Mouse (Mus musculus): ENCODE data around the gene Hk1. TPM values are rescaled to one million over a fixed set of nuclear protein-coding genes. Genes with fewer than 3 reads are reported as not detected.
"Not testable (repeated sequence)": the region's sequence is repeated elsewhere in the genome, so short reads cannot be mapped to it uniquely, and the experiment has no call there.

Hk1 gene
- total RNA-seq, 1 experiment from 2014 or later, result 155 TPM

- no peak for ATAC-seq (replicated peaks in 1 of 2; ENCODE audit: insufficient read depth in 1 of 2, low FRiP score in 2 of 2, low TSS enrichment in 1 of 2, low read depth in 1 of 2, poor library complexity in 2 of 2, severe bottlenecking in 2 of 2)
These were observed 49.9 kb downstream of the Hk1 start for GRCm38 (mm10) chr10:62329846-62330245.

- no peak for ATAC-seq (replicated peaks in 1 of 2; ENCODE audit: insufficient read depth in 1 of 2, low FRiP score in 2 of 2, low TSS enrichment in 1 of 2, low read depth in 1 of 2, poor library complexity in 2 of 2, severe bottlenecking in 2 of 2)
These were observed 50.8 kb downstream of the Hk1 start for GRCm38 (mm10) chr10:62328886-62329412.

GRCm38 (mm10) chr10:62327572-62328317 is 52.0 kb downstream of the Hk1 start:
- ATAC-seq (replicated peaks in 1 of 2; ENCODE audit: insufficient read depth in 1 of 2, low FRiP score in 2 of 2, low TSS enrichment in 1 of 2, low read depth in 1 of 2, poor library complexity in 2 of 2, severe bottlenecking in 2 of 2), result peak; percentile 83

DNA sequence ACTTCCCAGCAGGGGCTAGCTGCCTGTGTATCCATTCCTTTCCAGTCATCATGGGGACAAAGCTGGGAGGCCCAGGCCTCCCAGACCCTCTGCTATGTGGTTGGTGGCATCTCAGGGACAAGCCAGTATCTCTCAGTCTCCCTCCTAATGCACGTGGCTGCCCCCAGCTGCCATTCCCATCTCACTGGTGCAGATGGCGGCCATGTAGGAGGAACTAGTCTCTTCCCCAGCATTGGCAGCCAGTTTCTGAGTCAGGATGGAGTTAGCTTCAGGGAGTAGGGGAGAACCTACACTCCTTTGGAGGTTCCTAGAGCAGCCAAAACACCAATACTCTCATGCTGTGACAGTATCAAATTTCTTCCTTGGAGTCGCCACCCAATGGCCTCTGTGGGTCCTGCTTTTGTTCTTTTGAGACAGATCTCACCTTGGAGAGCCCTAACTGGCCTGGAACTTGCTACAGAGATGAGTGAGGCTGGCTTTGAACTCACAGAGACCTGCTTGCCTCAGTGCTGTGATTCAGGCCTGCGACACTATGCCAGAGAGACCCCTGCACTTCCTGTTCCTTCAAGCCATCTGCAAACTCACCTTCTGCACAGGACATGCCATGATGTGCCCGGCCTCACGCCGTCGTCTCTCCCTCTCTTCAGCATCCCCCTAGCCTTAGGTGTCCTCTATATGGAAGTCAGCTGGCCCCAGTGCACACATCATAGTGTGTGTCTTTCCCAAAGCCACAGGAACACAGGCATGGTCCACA is 52.7 kb downstream of the Hk1 start:
- 0 out of 4 replicates have a peak, but pooled peaks of 1 of the 2 experiments have one; percentile 13 for ATAC-seq (replicated peaks in 1 of 2; ENCODE audit: insufficient read depth in 1 of 2, low FRiP score in 2 of 2, low TSS enrichment in 1 of 2, low read depth in 1 of 2, poor library complexity in 2 of 2, severe bottlenecking in 2 of 2)

DNA sequence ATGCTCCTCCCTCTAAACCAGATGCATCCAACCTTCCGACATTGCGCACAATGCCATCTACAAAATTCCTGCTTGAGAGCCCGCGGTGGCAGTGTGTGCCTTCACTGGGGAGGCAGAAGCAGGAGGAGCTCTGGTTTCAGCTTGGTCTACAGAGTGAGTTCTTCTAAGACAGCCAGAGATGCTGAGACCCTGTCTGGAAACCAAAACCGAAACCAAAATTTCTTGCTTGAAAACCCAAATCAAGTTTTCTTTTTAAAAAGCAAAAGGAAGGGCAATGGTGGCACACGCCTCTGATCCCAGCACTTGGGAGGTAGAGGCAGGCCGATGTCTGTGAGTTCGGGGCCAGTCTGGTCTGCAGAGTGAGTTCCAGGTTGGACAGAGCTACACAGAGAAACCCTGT is 53.7 kb downstream of the Hk1 start:
- no peak for ATAC-seq (replicated peaks in 1 of 2; ENCODE audit: insufficient read depth in 1 of 2, low FRiP score in 2 of 2, low TSS enrichment in 1 of 2, low read depth in 1 of 2, poor library complexity in 2 of 2, severe bottlenecking in 2 of 2)

DNA sequence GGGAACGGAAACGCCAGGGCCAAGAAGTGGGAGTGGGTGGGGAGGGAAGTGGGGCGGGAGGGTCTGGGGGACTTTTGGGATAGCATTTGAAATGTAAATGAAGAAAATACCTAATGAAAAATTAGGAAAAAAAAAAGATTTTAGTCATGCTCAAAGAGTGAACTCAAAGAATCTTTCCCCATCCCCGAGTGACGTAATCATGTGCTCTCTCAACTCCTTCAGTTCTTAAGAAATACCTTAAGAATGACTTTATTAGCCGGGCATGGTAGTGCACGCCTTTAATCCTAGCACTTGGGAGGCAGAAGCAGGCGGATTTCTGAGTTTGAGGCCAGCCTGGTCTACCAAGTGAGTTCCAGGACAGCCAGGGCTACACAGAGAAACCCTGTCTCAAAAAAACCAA is 56.9 kb downstream of the Hk1 start:
- ATAC-seq (replicated peaks in 1 of 2; ENCODE audit: insufficient read depth in 1 of 2, low FRiP score in 2 of 2, low TSS enrichment in 1 of 2, low read depth in 1 of 2, poor library complexity in 2 of 2, severe bottlenecking in 2 of 2), result not testable (repeated sequence)

DNA sequence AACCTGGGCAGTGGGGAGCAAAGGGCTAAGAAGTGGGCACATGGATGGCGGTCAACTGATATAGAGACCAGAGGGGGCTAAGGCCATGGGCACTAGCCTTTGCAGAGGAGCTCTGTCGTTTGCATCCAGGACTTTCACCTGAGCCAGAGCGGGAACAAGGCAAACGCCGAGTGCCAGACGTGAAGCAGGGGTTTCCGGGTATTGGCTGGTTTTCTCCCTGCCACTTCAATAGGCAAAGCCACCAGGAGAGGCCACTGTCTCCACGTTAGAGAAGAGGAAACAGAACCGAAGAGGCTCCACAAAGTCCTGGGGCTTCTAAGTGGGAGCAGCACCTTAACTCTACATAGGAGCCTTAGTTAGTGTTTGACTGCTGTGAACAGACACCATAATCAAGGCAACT is 58.3 kb downstream of the Hk1 start:
- ATAC-seq (replicated peaks in 1 of 2; ENCODE audit: insufficient read depth in 1 of 2, low FRiP score in 2 of 2, low TSS enrichment in 1 of 2, low read depth in 1 of 2, poor library complexity in 2 of 2, severe bottlenecking in 2 of 2), result peak in 1 of 2 experiments; percentile 23; a peak in 1 of 4 replicates

GRCm38 (mm10) chr10:62320402-62320978 is 59.2 kb downstream of the Hk1 start:
- ATAC-seq (replicated peaks in 1 of 2; ENCODE audit: insufficient read depth in 1 of 2, low FRiP score in 2 of 2, low TSS enrichment in 1 of 2, low read depth in 1 of 2, poor library complexity in 2 of 2, severe bottlenecking in 2 of 2), result peak; percentile 9 to 60; a peak in 2 of 4 replicates

- no peak for ATAC-seq (replicated peaks in 1 of 2; ENCODE audit: insufficient read depth in 1 of 2, low FRiP score in 2 of 2, low TSS enrichment in 1 of 2, low read depth in 1 of 2, poor library complexity in 2 of 2, severe bottlenecking in 2 of 2)
These were observed 60.6 kb downstream of the Hk1 start for GRCm38 (mm10) chr10:62319154-62319553.

DNA sequence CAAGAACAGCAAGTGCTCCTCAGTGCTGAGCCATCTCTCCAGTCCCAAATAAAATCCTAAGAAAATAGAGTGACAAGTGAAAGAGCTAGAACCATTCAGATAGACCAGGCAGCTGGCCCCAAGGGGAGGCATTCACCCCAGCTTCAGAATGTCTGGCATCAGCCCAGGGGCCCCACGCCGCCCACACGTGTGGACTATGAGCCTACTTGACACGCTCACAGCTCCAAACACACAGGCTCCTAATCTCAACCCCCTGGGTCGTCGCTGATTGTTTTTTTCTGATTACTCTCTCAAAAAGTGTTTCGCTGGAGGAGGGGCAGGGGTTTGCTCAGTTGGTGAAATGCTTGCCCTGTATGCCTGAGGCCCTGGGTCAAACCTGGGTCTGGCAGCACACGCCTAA is 63.2 kb downstream of the Hk1 start:
- ATAC-seq (replicated peaks in 1 of 2; ENCODE audit: insufficient read depth in 1 of 2, low FRiP score in 2 of 2, low TSS enrichment in 1 of 2, low read depth in 1 of 2, poor library complexity in 2 of 2, severe bottlenecking in 2 of 2), result no peak

- ATAC-seq (replicated peaks in 1 of 2; ENCODE audit: insufficient read depth in 1 of 2, low FRiP score in 2 of 2, low TSS enrichment in 1 of 2, low read depth in 1 of 2, poor library complexity in 2 of 2, severe bottlenecking in 2 of 2), result no peak
These were observed 65.8 kb downstream of the Hk1 start for GRCm38 (mm10) chr10:62313885-62314424.

- no peak for ATAC-seq (replicated peaks in 1 of 2; ENCODE audit: insufficient read depth in 1 of 2, low FRiP score in 2 of 2, low TSS enrichment in 1 of 2, low read depth in 1 of 2, poor library complexity in 2 of 2, severe bottlenecking in 2 of 2)
These were observed 66.6 kb downstream of the Hk1 start for GRCm38 (mm10) chr10:62313140-62313539.

GRCm38 (mm10) chr10:62311464-62311863 is 68.2 kb downstream of the Hk1 start:
- ATAC-seq (replicated peaks in 1 of 2; ENCODE audit: insufficient read depth in 1 of 2, low FRiP score in 2 of 2, low TSS enrichment in 1 of 2, low read depth in 1 of 2, poor library complexity in 2 of 2, severe bottlenecking in 2 of 2), result peak; percentile 73 to 77

- no peak for ATAC-seq (replicated peaks in 1 of 2; ENCODE audit: insufficient read depth in 1 of 2, low FRiP score in 2 of 2, low TSS enrichment in 1 of 2, low read depth in 1 of 2, poor library complexity in 2 of 2, severe bottlenecking in 2 of 2)
These were observed 69.3 kb downstream of the Hk1 start for GRCm38 (mm10) chr10:62310259-62311039.

- no peak for ATAC-seq (replicated peaks in 1 of 2; ENCODE audit: insufficient read depth in 1 of 2, low FRiP score in 2 of 2, low TSS enrichment in 1 of 2, low read depth in 1 of 2, poor library complexity in 2 of 2, severe bottlenecking in 2 of 2)
These were observed 70.1 kb downstream of the Hk1 start for GRCm38 (mm10) chr10:62309593-62309992.

- no peak for ATAC-seq (replicated peaks in 1 of 2; ENCODE audit: insufficient read depth in 1 of 2, low FRiP score in 2 of 2, low TSS enrichment in 1 of 2, low read depth in 1 of 2, poor library complexity in 2 of 2, severe bottlenecking in 2 of 2)
These were observed 70.7 kb downstream of the Hk1 start for GRCm38 (mm10) chr10:62308896-62309491.

GRCm38 (mm10) chr10:62306483-62306882 is 73.2 kb downstream of the Hk1 start:
- ATAC-seq (replicated peaks in 1 of 2; ENCODE audit: insufficient read depth in 1 of 2, low FRiP score in 2 of 2, low TSS enrichment in 1 of 2, low read depth in 1 of 2, poor library complexity in 2 of 2, severe bottlenecking in 2 of 2), result peak; percentile 70 to 81

Data from hematopoietic stem cell, adult 5-6 weeks (primary cell).